Mouse (Mus musculus): ENCODE measurements at regions not wholly inside any gene's neighbourhood (a gene's known extent, or its start where the extent isn't known, plus 50 kb on each side); places are given as distances from the start of the nearest gene placed in this dataset.

- H3K27me3 ChIP-seq (ENCODE audit: control insufficient read depth, insufficient read depth, low read length): no peaks in the 10 kb centered on the region
- no peak overlapping the region for H3K27ac ChIP-seq (replicated peaks; ENCODE audit: insufficient read depth, low read depth, low read length)
- no peak overlapping the region for H3K9ac ChIP-seq (ENCODE audit: low read depth, low read length)
- no peak overlapping the region for H3K4me3 ChIP-seq (ENCODE audit: insufficient read depth, low read depth, low read length)
- H3K36me3 ChIP-seq (ENCODE audit: control insufficient read depth, insufficient read depth, low read length): peaks cover 20% of the 10 kb centered on the region
- 80% methylated on average over 3 of the region's 3 CpGs for WGBS
- H3K79me2 ChIP-seq (ENCODE audit: control insufficient read depth, insufficient read depth, low read length): peaks cover 17% of the 10 kb centered on the region; the same call in 1 of the 2 replicates
- no peak for TF ChIP-seq POLR2A (IDR thresholded peaks at IDR 0.05; ENCODE audit: extremely low read depth, insufficient read depth, low read length)
- no peak for TF ChIP-seq CTCF (IDR thresholded peaks at IDR 0.05; ENCODE audit: low read depth, low read length)
- no peak for DNase-seq (ENCODE audit: extremely low read depth, low read depth, low spot score)
- H3K4me1 ChIP-seq (ENCODE audit: control insufficient read depth, insufficient read depth, low read length): peaks cover 6% of the 10 kb centered on the region; the same call in 1 of the 2 replicates
These were observed 58.6 kb downstream of the Kcnrg start for GRCm38 (mm10) chr14:61665815-61666214.

- Histone ChIP-seq H3K4me3 (ENCODE audit: insufficient read depth, low read depth, low read length) (no peak overlapping the region), H3K79me2 (ENCODE audit: control insufficient read depth, insufficient read depth, low read length) (peaks cover 38% of the 10 kb centered on the region), H3K27me3 (ENCODE audit: control insufficient read depth, insufficient read depth, low read length) (no peaks in the 10 kb centered on the region), H3K9ac (ENCODE audit: low read depth, low read length) (no peak overlapping the region), H3K27ac (replicated peaks; ENCODE audit: insufficient read depth, low read depth, low read length) (no peak overlapping the region), H3K4me1 (ENCODE audit: control insufficient read depth, insufficient read depth, low read length) (no peaks in the 10 kb centered on the region), H3K36me3 (ENCODE audit: control insufficient read depth, insufficient read depth, low read length) (peaks cover 24% of the 10 kb centered on the region)
- 65% methylated on average over 2 of the region's 2 CpGs for WGBS
- DNase-seq (ENCODE audit: extremely low read depth, low read depth, low spot score): no peak
- TF ChIP-seq CTCF (IDR thresholded peaks at IDR 0.05; ENCODE audit: low read depth, low read length) (no peak), POLR2A (IDR thresholded peaks at IDR 0.05; ENCODE audit: extremely low read depth, insufficient read depth, low read length) (no peak)
These were observed 65.9 kb downstream of the Kcnrg start for GRCm38 (mm10) chr14:61673184-61673583.

GRCm38 (mm10) chr14:61678107-61678506 lies 70.8 kb downstream of the Kcnrg start:
- 0 out of 2 replicates have a peak, but pooled peaks cover 2% of the 10 kb centered on the region for H3K4me1 ChIP-seq (ENCODE audit: control insufficient read depth, insufficient read depth, low read length)
- TF ChIP-seq CTCF (IDR thresholded peaks at IDR 0.05; ENCODE audit: low read depth, low read length): no peak
- TF ChIP-seq POLR2A (IDR thresholded peaks at IDR 0.05; ENCODE audit: extremely low read depth, insufficient read depth, low read length): no peak
- H3K79me2 ChIP-seq (ENCODE audit: control insufficient read depth, insufficient read depth, low read length): peaks cover 15% of the 10 kb centered on the region; the same call in 1 of the 2 replicates
- H3K4me3 ChIP-seq (ENCODE audit: insufficient read depth, low read depth, low read length): no peak overlapping the region
- peaks cover 6% of the 10 kb centered on the region for H3K36me3 ChIP-seq (ENCODE audit: control insufficient read depth, insufficient read depth, low read length)
- DNase-seq (ENCODE audit: extremely low read depth, low read depth, low spot score): no peak
- H3K9ac ChIP-seq (ENCODE audit: low read depth, low read length): no peak overlapping the region
- no peaks in the 10 kb centered on the region for H3K27me3 ChIP-seq (ENCODE audit: control insufficient read depth, insufficient read depth, low read length)
- H3K27ac ChIP-seq (replicated peaks; ENCODE audit: insufficient read depth, low read depth, low read length): no peak overlapping the region
- WGBS: 96% methylated on average over 1 of the region's 1 CpGs

- peak; percentile 26; the same call in 1 of the 2 replicates for TF ChIP-seq CTCF (IDR thresholded peaks at IDR 0.05; ENCODE audit: low read depth, low read length)
- peak; percentile 78; the same call in 1 of the 2 replicates for TF ChIP-seq POLR2A (IDR thresholded peaks at IDR 0.05; ENCODE audit: extremely low read depth, insufficient read depth, low read length)
- under 1% methylated on average over 48 of the region's 50 CpGs for WGBS
- Histone ChIP-seq H3K4me3 (ENCODE audit: insufficient read depth, low read depth, low read length) (peak overlapping the region; percentile 96), H3K4me1 (ENCODE audit: control insufficient read depth, insufficient read depth, low read length) (0 out of 2 replicates have a peak, but pooled peaks cover 4% of the 10 kb centered on the region), H3K79me2 (ENCODE audit: control insufficient read depth, insufficient read depth, low read length) (peaks cover 9% of the 10 kb centered on the region; the same call in 1 of the 2 replicates), H3K27ac (replicated peaks; ENCODE audit: insufficient read depth, low read depth, low read length) (peak overlapping the region; percentile 99), H3K27me3 (ENCODE audit: control insufficient read depth, insufficient read depth, low read length) (no peaks in the 10 kb centered on the region), H3K9ac (ENCODE audit: low read depth, low read length) (peak overlapping the region; percentile 99), H3K36me3 (ENCODE audit: control insufficient read depth, insufficient read depth, low read length) (peaks cover 5% of the 10 kb centered on the region)
- peak; percentile 79 for DNase-seq (ENCODE audit: extremely low read depth, low read depth, low spot score)
These were observed 73.8 kb downstream of the Kcnrg start for GRCm38 (mm10) chr14:61680818-61681707.

GRCm38 (mm10) chr14:61681708-61682701 lies 74.7 kb downstream of the Kcnrg start:
- H3K27ac ChIP-seq (replicated peaks; ENCODE audit: insufficient read depth, low read depth, low read length): peak overlapping the region; percentile 99
- peak; percentile 83 for DNase-seq (ENCODE audit: extremely low read depth, low read depth, low spot score)
- H3K9ac ChIP-seq (ENCODE audit: low read depth, low read length): peak overlapping the region; percentile 99
- peak overlapping the region; percentile 96 for H3K4me3 ChIP-seq (ENCODE audit: insufficient read depth, low read depth, low read length)
- peaks cover under 1% of the 10 kb centered on the region; the same call in 1 of the 2 replicates for H3K79me2 ChIP-seq (ENCODE audit: control insufficient read depth, insufficient read depth, low read length)
- TF ChIP-seq CTCF (IDR thresholded peaks at IDR 0.05; ENCODE audit: low read depth, low read length) (no peak), POLR2A (IDR thresholded peaks at IDR 0.05; ENCODE audit: extremely low read depth, insufficient read depth, low read length) (peak; percentile 75; the same call in 1 of the 2 replicates)
- H3K4me1 ChIP-seq (ENCODE audit: control insufficient read depth, insufficient read depth, low read length): peaks cover 7% of the 10 kb centered on the region; the same call in 1 of the 2 replicates
- peaks cover 1% of the 10 kb centered on the region; the same call in 1 of the 2 replicates for H3K36me3 ChIP-seq (ENCODE audit: control insufficient read depth, insufficient read depth, low read length)
- H3K27me3 ChIP-seq (ENCODE audit: control insufficient read depth, insufficient read depth, low read length): no peaks in the 10 kb centered on the region
- under 1% methylated on average over 89 of the region's 90 CpGs for WGBS

Data from liver, adult 2 months (tissue).